Comparison of ENCODE assay signal across 16 mouse cellular contexts in genomic region chr11:106664691-106665090, GRCm38 (mm10). TPM values are rescaled to one million over a fixed set of nuclear protein-coding genes. Genes with fewer than 3 reads are reported as not detected.
A peak's percentile ranks its signal among the peaks of the same experiment; 100 is the strongest.
DNase-seq lines count a peak whose midpoint lies in the region; ATAC-seq and TF ChIP-seq lines count a peak whose summit lies in the region.
"Had no signal": no experiment of that assay in that cellular context is flagged by ENCODE, and none has a peak within 500 bp of the region (broad histone marks: within the 10 kb centered on the region; RNA-seq: fewer than 3 reads in every experiment).

No protein-coding gene starts in this region.

- no peaks in the 10 kb centered on the region for H3K9me3 ChIP-seq in heart, embryonic 13.5 days
- H3K9me3 ChIP-seq in lung, embryonic 16.5 days (ENCODE audit: control insufficient read depth, low read length), result no peaks in the 10 kb centered on the region
- H3K9me3 ChIP-seq in embryonic facial prominence, embryonic 10.5 days, result no peaks in the 10 kb centered on the region
- H3K9me3 ChIP-seq in stomach, postnatal 0 days (ENCODE audit: control insufficient read depth, low read length), result no peaks in the 10 kb centered on the region
- H3K9me3 ChIP-seq: embryonic facial prominence, embryonic 12.5 days had no signal

- no peak for DNase-seq in heart, postnatal 14 days
- no peak for DNase-seq in lung, adult 18-20 months
- DNase-seq in embryonic facial prominence, embryonic 10.5 days (ENCODE audit: low spot score), result no peak
- DNase-seq in stomach, postnatal 0 days (ENCODE audit: low spot score), result no peak
- DNase-seq in layer of hippocampus, postnatal 25 days (ENCODE audit: extremely low spot score in 1 of 2, low spot score in 1 of 2), result no peak
- DNase-seq: adrenal gland, adult 8-10 months; cerebellum, adult 18-20 months; gastrocnemius, postnatal 14 days; layer of hippocampus, postnatal 36 days; liver; midbrain, embryonic 14.5 days had no signal

- ATAC-seq in heart, embryonic 13.5 days (ENCODE audit: extremely low read depth, insufficient number of reproducible peaks, low FRiP score, low TSS enrichment), result no peak
- ATAC-seq in lung, embryonic 16.5 days (ENCODE audit: low read depth), result no peak
- ATAC-seq in stomach, postnatal 0 days (ENCODE audit: low FRiP score, low TSS enrichment), result no peak

- 0 out of 2 replicates have a peak overlapping the region, but pooled peaks have one; percentile 28 for H3K27ac ChIP-seq in heart, embryonic 13.5 days (replicated peaks)
- peak overlapping the region; percentile 73 for H3K27ac ChIP-seq in lung, embryonic 16.5 days (ENCODE audit: low read length)
- H3K27ac ChIP-seq in embryonic facial prominence, embryonic 10.5 days (replicated peaks), result peak overlapping the region; percentile 69; the same call in 1 of the 2 replicates
- 0 out of 2 replicates have a peak overlapping the region, but pooled peaks have one; percentile 13 for H3K27ac ChIP-seq in stomach, postnatal 0 days (replicated peaks)
- H3K27ac ChIP-seq: embryonic facial prominence, embryonic 12.5 days had no signal

- H3K27me3 ChIP-seq in heart, embryonic 13.5 days (replicated peaks), result no peaks in the 10 kb centered on the region
- no peaks in the 10 kb centered on the region for H3K27me3 ChIP-seq in lung, embryonic 16.5 days (ENCODE audit: control insufficient read depth, insufficient read depth, low read depth, low read length)
- H3K27me3 ChIP-seq in embryonic facial prominence, embryonic 10.5 days (replicated peaks; ENCODE audit: low read depth, poor library complexity, severe bottlenecking), result no peaks in the 10 kb centered on the region
- no peaks in the 10 kb centered on the region for H3K27me3 ChIP-seq in stomach, postnatal 0 days (ENCODE audit: control insufficient read depth, insufficient read depth, low read length)
- H3K27me3 ChIP-seq: CH12.LX; embryonic facial prominence, embryonic 12.5 days had no signal

- TF ChIP-seq EP300 in stomach, postnatal 0 days (optimal IDR thresholded peaks at IDR 0.05), result no peak

- intact Hi-C loops in heart, postnatal 14 days (cut with DNase I), result no loop called here

- WGBS in heart, embryonic 13.5 days, result 68% methylated on average over 8 of the region's 8 CpGs
- WGBS in lung, embryonic 16.5 days, result 67% methylated on average over 8 of the region's 8 CpGs
- 78% methylated on average over 8 of the region's 8 CpGs for WGBS in embryonic facial prominence, embryonic 10.5 days
- 73% methylated on average over 8 of the region's 8 CpGs for WGBS in stomach, postnatal 0 days

- H3K4me3 ChIP-seq in heart, embryonic 13.5 days, result no peak overlapping the region
- H3K4me3 ChIP-seq in lung, embryonic 16.5 days (ENCODE audit: low read length), result no peak overlapping the region
- H3K4me3 ChIP-seq in embryonic facial prominence, embryonic 10.5 days, result no peak overlapping the region
- no peak overlapping the region for H3K4me3 ChIP-seq in stomach, postnatal 0 days (ENCODE audit: low read depth, low read length)
- H3K4me3 ChIP-seq: embryonic facial prominence, embryonic 12.5 days; myocyte had no signal

- H3K4me2 ChIP-seq in heart, embryonic 13.5 days, result no peak overlapping the region
- H3K4me2 ChIP-seq in lung, embryonic 16.5 days (ENCODE audit: low read depth, low read length), result no peak overlapping the region
- H3K4me2 ChIP-seq in stomach, postnatal 0 days (replicated peaks; ENCODE audit: low read depth), result no peak overlapping the region
- H3K4me2 ChIP-seq: embryonic facial prominence, embryonic 12.5 days had no signal

- no peak overlapping the region for H3K9ac ChIP-seq in heart, embryonic 13.5 days
- H3K9ac ChIP-seq in lung, embryonic 16.5 days (ENCODE audit: low read length), result no peak overlapping the region
- H3K9ac ChIP-seq in stomach, postnatal 0 days (ENCODE audit: low read length), result no peak overlapping the region
- H3K9ac ChIP-seq: embryonic facial prominence, embryonic 12.5 days had no signal

- peaks cover 42% of the 10 kb centered on the region for H3K4me1 ChIP-seq in heart, embryonic 13.5 days
- peaks cover 33% of the 10 kb centered on the region for H3K4me1 ChIP-seq in lung, embryonic 16.5 days (replicated peaks; ENCODE audit: control insufficient read depth, insufficient read depth, low read length)
- peaks cover 42% of the 10 kb centered on the region for H3K4me1 ChIP-seq in embryonic facial prominence, embryonic 10.5 days
- peaks cover 6% of the 10 kb centered on the region; the same call in 1 of the 2 replicates for H3K4me1 ChIP-seq in stomach, postnatal 0 days (replicated peaks; ENCODE audit: control insufficient read depth, insufficient read depth)

- H3K36me3 ChIP-seq in heart, embryonic 13.5 days, result no peaks in the 10 kb centered on the region
- H3K36me3 ChIP-seq in lung, embryonic 16.5 days (ENCODE audit: control insufficient read depth, insufficient read depth, low read length), result no peaks in the 10 kb centered on the region
- H3K36me3 ChIP-seq in embryonic facial prominence, embryonic 10.5 days (replicated peaks), result no peaks in the 10 kb centered on the region
- no peaks in the 10 kb centered on the region for H3K36me3 ChIP-seq in stomach, postnatal 0 days (ENCODE audit: control insufficient read depth, insufficient read depth, low read length)
- H3K36me3 ChIP-seq: embryonic facial prominence, embryonic 12.5 days had no signal

- no peak for TF ChIP-seq CTCF in stomach, postnatal 0 days (IDR thresholded peaks at IDR 0.05; ENCODE audit: low read depth)

RNA-seq across cellular contexts. Expression of gene Tex2, which starts 51.5 kb away (rescaled TPM):
- polyA plus RNA-seq in heart, embryonic 13.5 days (2015; fragmentation: Nextera tagmentation; extraction: Ambion mirVana), result 12.3 and 13.1 TPM in 2 replicates
- 10 to 100 TPM; 38.2 to 39.2 TPM for total RNA-seq in heart, postnatal 14 days (2021)
- polyA plus RNA-seq in lung, embryonic 16.5 days (2015; fragmentation: Nextera tagmentation; extraction: Ambion mirVana), result 10.4 and 11.5 TPM in 2 replicates
- polyA plus RNA-seq in embryonic facial prominence, embryonic 10.5 days (2016; fragmentation: Nextera tagmentation; extraction: Ambion mirVana), result 6.8 and 7.5 TPM in 2 replicates
- polyA plus RNA-seq in stomach, postnatal 0 days (2015; fragmentation: Nextera tagmentation; extraction: Ambion mirVana), result 11.6 and 12.1 TPM in 2 replicates
- total RNA-seq in layer of hippocampus, postnatal 25 days (2021), result 100 to 1,000 TPM; 129 to 144 TPM

Comparison
In these comparisons a context has a peak if more than half of its experiments do, and no peak if none do; other contexts are left out.
1. H3K27ac ChIP-seq: peak in every context shown above with its lines; median percentile 73 in lung, embryonic 16.5 days; 69 in embryonic facial prominence, embryonic 10.5 days; 28 in heart, embryonic 13.5 days; 13 in stomach, postnatal 0 days.